ENCODE assay signal across 10 mouse cellular contexts in the genomic region with DNA sequence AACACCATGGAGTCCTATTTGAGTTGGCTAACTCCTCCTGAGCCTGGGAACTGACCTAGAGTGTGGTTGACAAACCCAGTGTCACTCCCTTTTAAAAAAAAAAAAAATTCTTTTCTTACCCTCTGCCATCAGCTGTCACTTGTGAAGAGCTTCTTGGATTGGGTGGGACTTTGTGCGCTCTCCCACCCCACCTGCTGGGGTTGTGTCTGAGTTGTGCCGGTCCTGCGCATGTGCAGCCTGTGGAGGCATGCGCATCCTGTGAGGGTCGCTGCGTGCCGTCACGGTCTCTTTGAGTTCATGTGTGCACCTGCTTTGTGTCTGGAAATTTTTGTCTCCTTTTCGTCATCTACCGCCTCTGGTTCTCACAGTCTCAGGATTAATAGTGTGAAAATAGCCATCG. TPM values are rescaled to one million over a fixed set of nuclear protein-coding genes. Genes with fewer than 3 reads are reported as not detected.
DNase-seq lines count a peak whose midpoint lies in the region; ATAC-seq and TF ChIP-seq lines count a peak whose summit lies in the region.
"Had no signal": no experiment of that assay in that cellular context is flagged by ENCODE, and none has a peak within 500 bp of the region (broad histone marks: within the 10 kb centered on the region; RNA-seq: fewer than 3 reads in every experiment).

No protein-coding gene starts in this region.

- DNase-seq in brain, adult 2 months (ENCODE audit: low read depth, low spot score) = peak; percentile 42
- DNase-seq in hindbrain, embryonic 11.5 days (ENCODE audit: low spot score) = peak; percentile 44
- DNase-seq in urinary bladder, postnatal 4 days (ENCODE audit: low spot score in 2 of 2) = no peak
- no peak for DNase-seq in Muller cell, postnatal 12 days (ENCODE audit: inconsistent ontology term)
- DNase-seq in urinary bladder, postnatal 25 days (ENCODE audit: low spot score) = no peak
- no peak for DNase-seq in spleen, postnatal 36 days (ENCODE audit: low spot score in 2 of 2)

- no peak overlapping the region for H3K9ac ChIP-seq in ES-Bruce4 (ENCODE audit: low read depth, poor library complexity, severe bottlenecking)
- H3K9ac ChIP-seq in hindbrain, embryonic 11.5 days (ENCODE audit: low read depth, low read length) = no peak overlapping the region
- H3K9ac ChIP-seq in midbrain, embryonic 13.5 days (replicated peaks) = no peak overlapping the region

- H3K4me2 ChIP-seq in hindbrain, embryonic 11.5 days (replicated peaks; ENCODE audit: low read depth, low read length) = no peak overlapping the region
- peak overlapping the region; percentile 44 for H3K4me2 ChIP-seq in midbrain, embryonic 13.5 days (replicated peaks)

- WGBS in hindbrain, embryonic 11.5 days = 6% methylated on average over 11 of the region's 11 CpGs
- 4% methylated on average over 11 of the region's 11 CpGs for WGBS in midbrain, embryonic 13.5 days

- H3K27me3 ChIP-seq in ES-Bruce4 (ENCODE audit: control insufficient read depth, insufficient read depth, low read length, poor library complexity, severe bottlenecking) = no peaks in the 10 kb centered on the region
- H3K27me3 ChIP-seq in hindbrain, embryonic 11.5 days (ENCODE audit: control insufficient read depth, insufficient read depth, low read length) = no peaks in the 10 kb centered on the region
- no peaks in the 10 kb centered on the region for H3K27me3 ChIP-seq in midbrain, embryonic 13.5 days
- H3K27me3 ChIP-seq: megakaryocyte, embryonic 14.5 days had no signal

- no peak for TF ChIP-seq EP300 in ES-Bruce4 (IDR thresholded peaks at IDR 0.05; ENCODE audit: insufficient read depth, low read depth, low read length)

- no peak overlapping the region for H3K4me3 ChIP-seq in ES-Bruce4 (ENCODE audit: low read depth, low read length)
- H3K4me3 ChIP-seq in hindbrain, embryonic 11.5 days (ENCODE audit: low read depth, low read length) = no peak overlapping the region
- H3K4me3 ChIP-seq in midbrain, embryonic 13.5 days (replicated peaks) = 0 out of 2 replicates have a peak overlapping the region, but pooled peaks have one; percentile 8
- H3K4me3 ChIP-seq: erythroblast, embryonic 14.5 days; megakaryocyte, embryonic 14.5 days had no signal

- TF ChIP-seq CTCF in ES-Bruce4 (IDR thresholded peaks at IDR 0.05; ENCODE audit: low read depth, low read length) = peak; percentile 31

- ATAC-seq in hindbrain, embryonic 11.5 days (ENCODE audit: low FRiP score) = peak; percentile 74
- ATAC-seq in midbrain, embryonic 13.5 days = peak; percentile 87

- peaks cover 5% of the 10 kb centered on the region for H3K9me3 ChIP-seq in ES-Bruce4 (replicated peaks; ENCODE audit: control insufficient read depth, insufficient read depth, low read length, poor library complexity, severe bottlenecking)
- no peaks in the 10 kb centered on the region for H3K9me3 ChIP-seq in hindbrain, embryonic 11.5 days (ENCODE audit: control insufficient read depth, low read length)
- no peaks in the 10 kb centered on the region for H3K9me3 ChIP-seq in midbrain, embryonic 13.5 days

- H3K36me3 ChIP-seq in ES-Bruce4 (ENCODE audit: control insufficient read depth, insufficient read depth, low read length, poor library complexity, severe bottlenecking) = no peaks in the 10 kb centered on the region
- H3K36me3 ChIP-seq in hindbrain, embryonic 11.5 days (ENCODE audit: control insufficient read depth, insufficient read depth, low read length) = no peaks in the 10 kb centered on the region
- no peaks in the 10 kb centered on the region for H3K36me3 ChIP-seq in midbrain, embryonic 13.5 days

- peaks cover 3% of the 10 kb centered on the region for H3K4me1 ChIP-seq in ES-Bruce4 (ENCODE audit: control insufficient read depth, insufficient read depth, low read length)
- H3K4me1 ChIP-seq in hindbrain, embryonic 11.5 days (replicated peaks; ENCODE audit: control insufficient read depth, insufficient read depth, low read length) = no peaks in the 10 kb centered on the region
- H3K4me1 ChIP-seq in midbrain, embryonic 13.5 days (replicated peaks) = peaks cover 10% of the 10 kb centered on the region; the same call in 1 of the 2 replicates
- H3K4me1 ChIP-seq: megakaryocyte, embryonic 14.5 days had no signal

- no peak overlapping the region for H3K27ac ChIP-seq in ES-Bruce4 (ENCODE audit: insufficient read depth, low read length)
- no peak overlapping the region for H3K27ac ChIP-seq in hindbrain, embryonic 11.5 days (ENCODE audit: low read depth, low read length)
- H3K27ac ChIP-seq in midbrain, embryonic 13.5 days = peak overlapping the region; percentile 19; the same call in 1 of the 2 replicates

- TF ChIP-seq POLR2A in ES-Bruce4 (IDR thresholded peaks at IDR 0.05; ENCODE audit: insufficient read depth, low read length) = no peak

RNA-seq across cellular contexts. Expression of gene Cyp2b19, which starts 23.6 kb away (rescaled TPM):
- not detected in 2 replicates for polyA plus RNA-seq in ES-Bruce4 (2011; ENCODE audit: insufficient read depth, insufficient read length, low read depth, missing spikeins)
- polyA plus RNA-seq in hindbrain, embryonic 11.5 days (2014; fragmentation: Nextera tagmentation; extraction: Ambion mirVana) = 0.08 and 0.09 TPM in 2 replicates
- 0.27 and 0.38 TPM in 2 replicates for polyA plus RNA-seq in midbrain, embryonic 13.5 days (2015; fragmentation: Nextera tagmentation; extraction: Ambion mirVana)
- polyA plus RNA-seq: erythroblast, embryonic 14.5 days had no signal

RNA-seq across cellular contexts. Expression of gene Cyp2g1, which starts 28.2 kb away (rescaled TPM):
- not detected in 2 replicates for polyA plus RNA-seq in ES-Bruce4 (2011; ENCODE audit: insufficient read depth, insufficient read length, low read depth, missing spikeins)
- polyA plus RNA-seq in hindbrain, embryonic 11.5 days (2014; fragmentation: Nextera tagmentation; extraction: Ambion mirVana) = not detected in 2 replicates
- polyA plus RNA-seq in midbrain, embryonic 13.5 days (2015; fragmentation: Nextera tagmentation; extraction: Ambion mirVana) = not detected in 2 replicates

RNA-seq across cellular contexts. Expression of gene Cyp2a5, which starts 54.6 kb away (rescaled TPM):
- not detected in 2 replicates for polyA plus RNA-seq in ES-Bruce4 (2011; ENCODE audit: insufficient read depth, insufficient read length, low read depth, missing spikeins)
- 0.27 and 0.60 TPM in 2 replicates for polyA plus RNA-seq in hindbrain, embryonic 11.5 days (2014; fragmentation: Nextera tagmentation; extraction: Ambion mirVana)
- polyA plus RNA-seq in midbrain, embryonic 13.5 days (2015; fragmentation: Nextera tagmentation; extraction: Ambion mirVana) = 0.36 and 0.37 TPM in 2 replicates
- polyA plus RNA-seq: erythroblast, embryonic 14.5 days had no signal

Comparison
In these comparisons a context has a peak if more than half of its experiments do, and no peak if none do; other contexts are left out.
1. DNase-seq: peak in brain, adult 2 months (single experiment) and hindbrain, embryonic 11.5 days (single experiment); none in urinary bladder, postnatal 4 days (0 of 2), Muller cell, postnatal 12 days (single experiment), urinary bladder, postnatal 25 days (single experiment) and spleen, postnatal 36 days (0 of 2).